Mouse (Mus musculus): ENCODE results near the gene Tcp11x2. TPM values are rescaled to one million over a fixed set of nuclear protein-coding genes. Genes with fewer than 3 reads are reported as not detected.

Tcp11x2 gene
- not detected in 2 replicates for polyA plus RNA-seq (2014; fragmentation: Nextera tagmentation; extraction: Ambion mirVana)

DNA sequence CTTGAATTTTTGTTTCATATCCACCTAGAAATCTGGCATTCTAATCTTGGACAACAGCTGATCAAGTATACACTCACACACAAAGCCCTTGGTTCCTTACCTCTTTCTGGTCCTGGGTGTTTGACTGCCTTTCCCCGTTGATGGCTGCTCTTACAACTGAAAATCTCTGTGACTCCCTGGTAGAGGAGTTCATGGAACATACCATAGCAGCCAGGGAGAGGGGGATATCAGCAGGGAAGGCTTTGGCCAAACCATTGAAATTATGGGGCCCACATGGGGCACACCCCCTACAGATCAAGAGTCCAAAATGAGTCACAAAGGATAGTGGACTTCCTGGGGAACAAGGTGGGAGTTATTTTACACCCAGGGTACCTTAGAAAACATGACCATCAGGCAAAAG, at the start of gene Tcp11x2:
Tcp11x2 (minus strand) TSS at position 158 of the 400 bp plus-strand sequence.
- H3K27ac ChIP-seq (ENCODE audit: low read depth) = no peak within 1 kb of the TSS
- no peak within 1 kb of the TSS for H3K9ac ChIP-seq
- no peak within 1 kb of the TSS for H3K4me3 ChIP-seq (ENCODE audit: low read depth, low read length)
- TF ChIP-seq CTCF (IDR thresholded peaks at IDR 0.05; ENCODE audit: low read depth) = no peak
- no peaks in the 10 kb centered on the region for H3K27me3 ChIP-seq (ENCODE audit: insufficient read depth, low read length)
- no peak within 1 kb of the TSS for H3K4me2 ChIP-seq
- no peaks in the 10 kb centered on the region for H3K36me3 ChIP-seq (ENCODE audit: insufficient read depth)
- H3K9me3 ChIP-seq (ENCODE audit: low read depth, low read length) = no peaks in the 10 kb centered on the region
- DNase-seq (no peak), ATAC-seq (ENCODE audit: insufficient read depth) (no peak)
- no peaks in the 10 kb centered on the region for H3K4me1 ChIP-seq (ENCODE audit: insufficient read depth)
- 65% methylated on average over 1 of the region's 1 CpGs for WGBS

DNA sequence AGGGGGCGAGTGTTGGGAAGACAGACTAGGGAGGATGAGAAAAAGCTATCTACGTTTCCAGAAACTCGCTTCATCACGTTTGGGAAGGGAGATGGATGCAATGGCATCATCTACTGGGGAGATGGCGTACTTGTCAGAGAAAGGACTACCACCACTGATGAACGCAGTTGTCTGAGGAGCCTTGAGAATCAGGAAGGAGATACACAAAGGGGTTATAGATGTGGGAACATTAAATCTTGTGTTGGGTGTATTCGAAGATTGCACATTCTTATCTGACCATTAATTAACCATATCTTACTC, 49.4 kb upstream of the Tcp11x2 start:
- H3K9ac ChIP-seq = peak overlapping the region; percentile 68
- DNase-seq = peak; percentile 1
- H3K4me1 ChIP-seq (ENCODE audit: insufficient read depth) = no peaks in the 10 kb centered on the region
- H3K27ac ChIP-seq (ENCODE audit: low read depth) = no peak overlapping the region
- no peaks in the 10 kb centered on the region for H3K9me3 ChIP-seq (ENCODE audit: low read depth, low read length)
- H3K27me3 ChIP-seq (ENCODE audit: insufficient read depth, low read length) = no peaks in the 10 kb centered on the region; the same call in 1 of the 2 replicates
- peak overlapping the region; percentile 62 for H3K4me2 ChIP-seq
- ATAC-seq (ENCODE audit: insufficient read depth) = peak; percentile 35; the same call in 1 of the 2 replicates
- peak overlapping the region; percentile 56 for H3K4me3 ChIP-seq (ENCODE audit: low read depth, low read length)
- WGBS = 16% methylated on average over 7 of the region's 7 CpGs
- 0 out of 2 replicates have a peak, but pooled peaks cover 12% of the 10 kb centered on the region for H3K36me3 ChIP-seq (ENCODE audit: insufficient read depth)
- no peak for TF ChIP-seq CTCF (IDR thresholded peaks at IDR 0.05; ENCODE audit: low read depth)

DNA sequence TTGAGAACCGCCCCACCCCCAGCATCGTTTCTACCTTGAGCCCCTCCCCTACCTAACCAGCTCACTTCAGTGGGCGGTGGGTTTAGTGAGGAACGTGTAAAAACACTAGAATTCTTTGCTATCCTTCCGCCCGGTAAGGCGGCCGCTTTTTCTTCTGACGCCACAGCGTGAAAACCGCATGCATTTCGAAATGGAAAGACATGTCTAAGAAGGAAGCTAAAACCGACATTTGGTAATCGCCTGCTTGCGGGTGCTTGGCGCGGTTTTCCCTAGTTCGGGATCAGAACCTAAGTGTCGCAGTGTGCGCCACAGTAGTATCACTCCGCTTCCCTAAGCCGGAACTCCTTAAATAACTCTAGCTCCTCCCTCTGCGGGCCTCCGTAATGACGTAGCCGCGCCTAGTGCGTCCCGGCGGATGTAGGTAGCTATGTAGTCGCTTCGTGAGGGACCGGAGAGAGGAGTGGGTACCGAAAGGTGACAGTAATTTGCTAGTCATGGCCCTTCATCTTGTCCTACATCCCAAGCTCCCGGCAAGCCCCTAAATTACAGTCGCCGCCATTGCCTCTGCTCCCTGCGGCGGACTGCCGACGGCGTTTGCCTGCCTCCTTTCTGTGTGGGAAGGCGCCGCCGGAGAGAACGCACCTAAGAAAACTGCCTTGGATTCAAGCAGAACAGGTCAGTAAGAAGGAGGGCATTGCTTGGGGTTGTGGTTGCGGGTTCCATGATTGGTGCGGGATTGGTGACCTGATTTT, 48.9 kb upstream of the Tcp11x2 start, which contains the start of the genes Armcx5 and Gprasp1:
Armcx5 (plus strand) TSS at position 430 of the 752 bp plus-strand sequence.
Gprasp1 (plus strand) TSS at position 430 of the 752 bp plus-strand sequence.
- 0 out of 2 replicates have a peak within 1 kb of the TSS, but pooled peaks have one; percentile 36 for H3K27ac ChIP-seq (ENCODE audit: low read depth)
- no peak for TF ChIP-seq CTCF (IDR thresholded peaks at IDR 0.05; ENCODE audit: low read depth)
- 0 out of 2 replicates have a peak, but pooled peaks cover 7% of the 10 kb centered on the region for H3K36me3 ChIP-seq (ENCODE audit: insufficient read depth)

DNA sequence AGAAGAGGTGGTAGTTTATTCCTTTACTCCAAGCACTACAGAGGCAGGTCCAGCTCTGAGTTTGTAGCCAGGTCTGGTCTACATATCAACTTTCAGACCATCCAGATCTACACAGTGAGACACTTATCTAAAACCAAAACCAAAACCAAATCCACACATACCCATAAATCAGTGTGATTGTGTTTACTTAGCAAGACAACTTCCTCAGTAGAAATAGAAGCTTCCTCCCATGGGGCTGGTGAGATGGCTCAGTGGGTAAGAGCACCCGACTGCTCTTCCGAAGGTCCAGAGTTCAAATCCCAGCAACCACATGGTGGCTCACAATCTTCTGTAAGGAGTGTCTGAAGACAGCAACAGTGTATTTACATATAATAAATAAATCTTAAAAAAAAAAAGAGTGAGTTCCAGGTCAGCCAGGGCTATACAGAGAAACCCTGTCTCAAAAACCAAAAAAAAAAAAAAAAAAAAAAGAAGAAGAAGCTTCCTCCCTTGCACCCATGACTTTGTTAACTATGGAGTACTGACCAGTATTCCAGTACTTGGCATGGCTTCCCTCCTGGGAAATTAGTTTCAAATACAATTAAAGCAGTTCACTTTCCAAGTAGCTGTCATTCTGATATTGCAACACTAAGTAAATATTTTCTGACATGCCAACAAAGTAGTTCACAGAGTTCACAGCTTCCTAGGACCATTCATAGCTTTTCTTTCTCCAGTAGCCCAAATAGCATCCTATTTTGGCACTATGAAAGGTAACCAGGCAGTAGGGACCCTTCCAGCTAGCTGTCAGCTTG, 45.3 kb upstream of the Tcp11x2 start:
- no peak overlapping the region for H3K4me3 ChIP-seq (ENCODE audit: low read depth, low read length)
- H3K9me3 ChIP-seq (ENCODE audit: low read depth, low read length) = no peaks in the 10 kb centered on the region
- H3K4me1 ChIP-seq (ENCODE audit: insufficient read depth) = no peaks in the 10 kb centered on the region
- no peaks in the 10 kb centered on the region; the same call in 1 of the 2 replicates for H3K27me3 ChIP-seq (ENCODE audit: insufficient read depth, low read length)
- no peak overlapping the region for H3K9ac ChIP-seq
- no peak for DNase-seq
- TF ChIP-seq CTCF (IDR thresholded peaks at IDR 0.05; ENCODE audit: low read depth) = no peak
- no peak overlapping the region for H3K27ac ChIP-seq (ENCODE audit: low read depth)
- H3K36me3 ChIP-seq (ENCODE audit: insufficient read depth) = no peaks in the 10 kb centered on the region
- no peak overlapping the region for H3K4me2 ChIP-seq
- 88% methylated on average over 2 of the region's 2 CpGs for WGBS
- no peak for ATAC-seq (ENCODE audit: insufficient read depth)

More for the DNA sequence above, 48.9 kb upstream of the Tcp11x2 start, which contains the start of the genes Armcx5 and Gprasp1:
- Histone ChIP-seq H3K9me3 (ENCODE audit: low read depth, low read length) (no peaks in the 10 kb centered on the region), H3K9ac (peak within 1 kb of the TSS; percentile 68), H3K4me2 (peak within 1 kb of the TSS; percentile 62), H3K4me1 (ENCODE audit: insufficient read depth) (no peaks in the 10 kb centered on the region), H3K27me3 (ENCODE audit: insufficient read depth, low read length) (no peaks in the 10 kb centered on the region; the same call in 1 of the 2 replicates), H3K4me3 (ENCODE audit: low read depth, low read length) (peak within 1 kb of the TSS; percentile 56)
- 13% methylated on average over 48 of the region's 48 CpGs for WGBS
- ATAC-seq (ENCODE audit: insufficient read depth) = peak; percentile 99
- DNase-seq = peak; percentile 94

DNA sequence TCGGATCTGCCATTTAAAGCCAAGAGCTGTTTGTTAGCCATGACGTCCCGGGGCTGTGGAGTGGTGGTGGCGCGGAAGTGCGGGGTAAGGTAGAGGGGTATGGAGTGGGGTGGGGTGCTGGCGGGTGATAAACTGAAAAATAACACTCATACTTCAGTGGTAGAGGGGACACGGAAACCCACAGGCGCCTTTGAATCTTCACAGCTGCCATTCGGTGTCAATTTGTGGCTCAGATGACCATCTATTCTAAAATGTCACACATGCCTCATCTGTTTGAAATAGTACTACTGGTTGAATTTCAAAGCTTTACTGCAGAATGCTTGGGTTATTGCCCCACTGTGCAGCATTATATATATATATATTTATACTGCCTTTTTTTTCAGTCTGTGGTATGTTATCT, 31.6 kb upstream of the Tcp11x2 start, which contains the start of gene Tmsb15a:
Tmsb15a (minus strand) TSS at position 101 of the 400 bp plus-strand sequence.
- no peak within 1 kb of the TSS for H3K4me2 ChIP-seq
- H3K4me3 ChIP-seq (ENCODE audit: low read depth, low read length) = no peak within 1 kb of the TSS
- DNase-seq = no peak
- H3K4me1 ChIP-seq (ENCODE audit: insufficient read depth) = no peaks in the 10 kb centered on the region
- TF ChIP-seq CTCF (IDR thresholded peaks at IDR 0.05; ENCODE audit: low read depth) = no peak
- ATAC-seq (ENCODE audit: insufficient read depth) = no peak
- WGBS = 67% methylated on average over 10 of the region's 10 CpGs
- H3K27me3 ChIP-seq (ENCODE audit: insufficient read depth, low read length) = no peaks in the 10 kb centered on the region
- H3K36me3 ChIP-seq (ENCODE audit: insufficient read depth) = no peaks in the 10 kb centered on the region
- no peak within 1 kb of the TSS for H3K9ac ChIP-seq
- H3K27ac ChIP-seq (ENCODE audit: low read depth) = no peak within 1 kb of the TSS
- no peaks in the 10 kb centered on the region for H3K9me3 ChIP-seq (ENCODE audit: low read depth, low read length)

DNA sequence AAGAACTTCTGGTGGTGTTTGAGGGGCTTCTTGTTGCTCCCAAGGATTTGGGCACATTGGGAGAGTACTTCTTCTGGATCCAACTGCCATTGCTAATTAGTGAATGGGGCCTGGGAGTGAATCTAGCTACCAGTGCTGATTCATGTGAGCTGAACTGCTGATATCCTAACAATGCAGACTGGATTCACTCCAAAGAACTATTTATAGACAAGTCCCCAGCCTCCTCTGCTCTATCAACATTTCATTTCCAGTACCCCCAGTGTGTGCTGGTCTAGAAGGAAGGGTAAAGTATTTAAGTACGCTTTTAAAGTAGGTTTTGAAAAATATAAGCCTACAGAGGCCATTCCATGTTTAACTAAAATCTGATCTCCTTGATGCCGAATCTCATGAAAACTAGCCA, 19.3 kb upstream of the Tcp11x2 start:
- no peak for ATAC-seq (ENCODE audit: insufficient read depth)
- no peak overlapping the region for H3K4me2 ChIP-seq
- no peaks in the 10 kb centered on the region for H3K27me3 ChIP-seq (ENCODE audit: insufficient read depth, low read length)
- H3K36me3 ChIP-seq (ENCODE audit: insufficient read depth) = no peaks in the 10 kb centered on the region
- TF ChIP-seq CTCF (IDR thresholded peaks at IDR 0.05; ENCODE audit: low read depth) = no peak
- no peaks in the 10 kb centered on the region for H3K9me3 ChIP-seq (ENCODE audit: low read depth, low read length)
- H3K9ac ChIP-seq = no peak overlapping the region
- DNase-seq = no peak
- H3K4me3 ChIP-seq (ENCODE audit: low read depth, low read length) = no peak overlapping the region
- H3K27ac ChIP-seq (ENCODE audit: low read depth) = no peak overlapping the region
- WGBS = 75% methylated on average over 2 of the region's 2 CpGs
- H3K4me1 ChIP-seq (ENCODE audit: insufficient read depth) = no peaks in the 10 kb centered on the region

DNA sequence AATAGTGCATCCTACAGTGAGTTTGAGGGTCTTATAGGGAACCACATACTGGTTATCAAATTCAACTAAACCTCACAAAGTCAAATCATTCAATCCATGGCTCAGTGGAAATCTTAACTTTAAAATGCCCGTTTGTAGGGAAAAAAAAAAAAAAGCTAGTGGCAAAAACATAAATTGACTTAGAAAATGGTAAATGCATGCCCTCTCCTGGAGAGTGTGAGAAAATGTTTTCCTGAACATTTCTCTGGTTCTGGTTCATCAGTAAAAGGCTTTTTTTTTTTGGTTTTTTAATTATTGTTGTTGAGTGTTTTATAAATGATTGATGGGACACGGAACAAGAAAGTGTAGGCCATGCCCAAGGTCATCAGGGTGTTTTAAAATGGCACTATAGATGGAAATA, 10.8 kb upstream of the Tcp11x2 start:
- DNase-seq = peak; percentile 2
- TF ChIP-seq CTCF (IDR thresholded peaks at IDR 0.05; ENCODE audit: low read depth) = no peak
- WGBS = 36% methylated on average over 2 of the region's 2 CpGs
- H3K4me1 ChIP-seq (ENCODE audit: insufficient read depth) = no peaks in the 10 kb centered on the region
- H3K4me2 ChIP-seq = no peak overlapping the region
- H3K4me3 ChIP-seq (ENCODE audit: low read depth, low read length) = no peak overlapping the region
- H3K9me3 ChIP-seq (ENCODE audit: low read depth, low read length) = no peaks in the 10 kb centered on the region
- no peak overlapping the region for H3K9ac ChIP-seq
- H3K36me3 ChIP-seq (ENCODE audit: insufficient read depth) = no peaks in the 10 kb centered on the region
- H3K27me3 ChIP-seq (ENCODE audit: insufficient read depth, low read length) = no peaks in the 10 kb centered on the region
- no peak for ATAC-seq (ENCODE audit: insufficient read depth)
- H3K27ac ChIP-seq (ENCODE audit: low read depth) = no peak overlapping the region

Measured in lung, embryonic 14.5 days (tissue).